Mouse (Mus musculus) CH12.LX (cell line): ENCODE measurements around the gene Rpl31. TPM values are rescaled to one million over a fixed set of nuclear protein-coding genes. Genes with fewer than 3 reads are reported as not detected.

ENCODE experiments used
- DNase-seq: peaks from one replicate; pipeline ENCODE4 v3.0.0-alpha.2; 2013; ENCODE audit errors: extremely low read depth
- H3K27ac ChIP-seq: 2 replicates; pipeline ENCODE4 v1.5.1; 2012; ENCODE audit warnings: low read depth, mild to moderate bottlenecking, control low read depth, moderate library complexity; ENCODE audit not compliant: insufficient read depth
- H3K27me3 ChIP-seq: replicated peaks from 2 replicates; pipeline ENCODE3; 2012; ENCODE audit warnings: inconsistent platforms
- H3K36me3 ChIP-seq, 2 experiments: replicated peaks in 1 of 2; 2 replicates each; pipeline versions ENCODE3 to v1.6.1; 2012; ENCODE audit warnings: inconsistent platforms in 1 of 2, low read length in 1 of 2, mild to moderate bottlenecking in 1 of 2, mixed read lengths in 1 of 2, moderate library complexity in 1 of 2; ENCODE audit not compliant: control insufficient read depth in 1 of 2, insufficient read depth in 1 of 2
- H3K4me1 ChIP-seq, 2 experiments: 2 replicates each; pipeline ENCODE4 v1.6.1; 2012; ENCODE audit warnings: inconsistent platforms in 1 of 2, moderate library complexity in 1 of 2; ENCODE audit not compliant: insufficient read depth in 2 of 2, control insufficient read depth in 1 of 2
- H3K4me2 ChIP-seq: 2 replicates; pipeline ENCODE4 v1.6.1; 2012; ENCODE audit warnings: low read depth, mild to moderate bottlenecking, control low read depth; ENCODE audit not compliant: poor library complexity, insufficient read depth, severe bottlenecking
- H3K4me3 ChIP-seq, 3 experiments: fragments of 150-350 bp in 1 of 3; sonication (generic) in 1 of 3; replicated peaks in 1 of 3; 2 replicates each; pipeline versions ENCODE3 to v1.5.1; 2011 to 2012; ENCODE audit warnings: low read depth in 2 of 3, low read length in 2 of 3, mild to moderate bottlenecking in 2 of 3, moderate library complexity in 2 of 3, control low read depth in 1 of 3, improper control_type of control experiment in 1 of 3, inconsistent platforms in 1 of 3, mixed read lengths in 1 of 3; ENCODE audit not compliant: poor library complexity in 1 of 3
- H3K79me2 ChIP-seq: replicated peaks from 2 replicates; pipeline ENCODE4 v1.6.1; 2012; ENCODE audit warnings: mild to moderate bottlenecking, moderate library complexity; ENCODE audit not compliant: control insufficient read depth, poor library complexity, insufficient read depth, severe bottlenecking; ENCODE audit errors: extremely low read depth
- H3K9ac ChIP-seq: 2 replicates; pipeline ENCODE4 v1.6.1; 2012; ENCODE audit warnings: low read depth, mild to moderate bottlenecking, control low read depth, moderate library complexity; ENCODE audit not compliant: insufficient read depth
- H3K9me3 ChIP-seq: replicated peaks from 2 replicates; pipeline ENCODE3; 2012; ENCODE audit warnings: low read length, inconsistent platforms, mixed read lengths
- CHD1 ChIP-seq: IDR thresholded peaks from 2 replicates; pipeline ENCODE4 v1.6.1; 2012; ENCODE audit warnings: low read depth, low read length, improper control_type of control experiment, inconsistent platforms
- CHD2 ChIP-seq: IDR thresholded peaks from 2 replicates; pipeline ENCODE4 v1.6.1; 2011; ENCODE audit warnings: low read length, improper control_type of control experiment
- CTCF ChIP-seq, 2 experiments: IDR thresholded peaks in 1 of 2; conservative IDR thresholded peaks in 1 of 2; 2 replicates each; pipeline ENCODE4 v1.5.1; 2011 to 2012; ENCODE audit warnings: low read depth in 2 of 2, low read length in 2 of 2, improper control_type of control experiment in 1 of 2, inconsistent platforms in 1 of 2, mild to moderate bottlenecking in 1 of 2, moderate library complexity in 1 of 2
- EP300 ChIP-seq: IDR thresholded peaks from 2 replicates; pipeline ENCODE4 v1.6.1; 2011; ENCODE audit warnings: low read length, improper control_type of control experiment
- ETS1 ChIP-seq: conservative IDR thresholded peaks from 2 replicates; pipeline ENCODE4 v1.6.1; 2012; ENCODE audit warnings: low read depth, mild to moderate bottlenecking, inconsistent platforms, low read length, improper control_type of control experiment, moderate library complexity
- GABPA ChIP-seq: IDR thresholded peaks from 2 replicates; pipeline ENCODE4 v1.6.1; 2012; ENCODE audit warnings: low read depth, low read length, improper control_type of control experiment, inconsistent platforms; ENCODE audit not compliant: insufficient replicate concordance
- JUND ChIP-seq: conservative IDR thresholded peaks from 2 replicates; pipeline ENCODE4 v1.6.1; 2011; ENCODE audit warnings: low read depth, low read length, improper control_type of control experiment
- KAT2A ChIP-seq: IDR thresholded peaks from 2 replicates; pipeline ENCODE4 v1.6.1; 2012; ENCODE audit warnings: low read length, improper control_type of control experiment, inconsistent platforms; ENCODE audit not compliant: insufficient replicate concordance
- MXI1 ChIP-seq: IDR thresholded peaks from 2 replicates; pipeline ENCODE4 v1.6.1; 2011; ENCODE audit warnings: mild to moderate bottlenecking, low read depth, low read length, improper control_type of control experiment
- NELFE ChIP-seq: IDR thresholded peaks from 2 replicates; pipeline ENCODE4 v1.6.1; 2011; ENCODE audit warnings: low read depth, low read length, improper control_type of control experiment
- NRF1 ChIP-seq: IDR thresholded peaks from 2 replicates; pipeline ENCODE4 v1.6.1; 2014; ENCODE audit warnings: low read depth, mild to moderate bottlenecking, inconsistent platforms, low read length, improper control_type of control experiment, moderate library complexity
- PAX5 ChIP-seq: IDR thresholded peaks from 2 replicates; pipeline ENCODE4 v1.6.1; 2012; ENCODE audit warnings: low read length, inconsistent platforms, mixed read lengths
- POLR2AphosphoS2 ChIP-seq: IDR thresholded peaks from 2 replicates; pipeline ENCODE4 v1.6.1; 2011; ENCODE audit warnings: low read depth, low read length, improper control_type of control experiment
- RAD21 ChIP-seq: IDR thresholded peaks from 2 replicates; pipeline ENCODE4 v1.6.1; 2011; ENCODE audit warnings: low read depth, mild to moderate bottlenecking, low read length, improper control_type of control experiment, moderate library complexity
- RCOR1 ChIP-seq: conservative IDR thresholded peaks from 2 replicates; pipeline ENCODE4 v1.6.1; 2012; ENCODE audit warnings: low read depth, mild to moderate bottlenecking, inconsistent platforms, low read length, improper control_type of control experiment
- SIN3A ChIP-seq: IDR thresholded peaks from 2 replicates; pipeline ENCODE4 v1.6.1; 2012; ENCODE audit warnings: low read length, improper control_type of control experiment, inconsistent platforms
- SMC3 ChIP-seq: IDR thresholded peaks from 2 replicates; pipeline ENCODE4 v1.6.1; 2011; ENCODE audit warnings: low read depth, low read length, improper control_type of control experiment
- TBP ChIP-seq: conservative IDR thresholded peaks from 2 replicates; pipeline ENCODE4 v1.6.1; 2011; ENCODE audit warnings: low read depth, low read length, improper control_type of control experiment
- TCF12 ChIP-seq: IDR thresholded peaks from 2 replicates; pipeline ENCODE4 v1.6.1; 2014; ENCODE audit warnings: low read depth, mild to moderate bottlenecking, inconsistent platforms, low read length, improper control_type of control experiment
- UBTF ChIP-seq: IDR thresholded peaks from 2 replicates; pipeline ENCODE4 v1.6.1; 2012; ENCODE audit warnings: low read depth, mild to moderate bottlenecking, inconsistent platforms, low read length, improper control_type of control experiment, moderate library complexity
- USF1 ChIP-seq: IDR thresholded peaks from 2 replicates; pipeline ENCODE4 v1.6.1; 2014; ENCODE audit warnings: low read depth, mild to moderate bottlenecking, inconsistent platforms, low read length, improper control_type of control experiment
- ZMIZ1 ChIP-seq: IDR thresholded peaks from 2 replicates; pipeline ENCODE4 v1.6.1; 2012; ENCODE audit warnings: low read depth, mild to moderate bottlenecking, inconsistent platforms, low read length, improper control_type of control experiment
- ZNF384 ChIP-seq: IDR thresholded peaks from 2 replicates; pipeline ENCODE4 v1.6.1; 2012; ENCODE audit warnings: low read depth, low read length, improper control_type of control experiment, inconsistent platforms
- dilution Hi-C: fragments of 300-500 bp; cut with MboI; formaldehyde crosslinking; loops from 2 replicates; pipeline ENCODE4 v1.14.3; 2020; ENCODE audit warnings: low sequenced_read_pairs; ENCODE audit not compliant: extremely low pct_unique_long_range_greater_than_20kb, extremely low pct_ligation_motif_present
- in situ Hi-C: fragments of 300-500 bp; cut with MboI; formaldehyde crosslinking; loops from 3 replicates; pipeline ENCODE4 v1.14.3; 2019; ENCODE audit warnings: low sequenced_read_pairs, low pct_ligation_motif_present, low pct_unique_long_range_greater_than_20kb, mixed read lengths
- polyA plus RNA-seq: library from polyadenylated mRNA; unstranded; fragments of >175 nt; gene quantifications from 2 replicates; pipeline ENCODE4 v1.2.1, GENCODE M21; 2012; ENCODE audit warnings: low read depth; ENCODE audit not compliant: insufficient read length
- total RNA-seq, 2 experiments: library from RNA; depleted of rRNA; stranded (reverse); fragments of 300-350 nt in 1 of 2; fragments of >200 nt in 1 of 2; gene quantifications; 2 replicates each; pipeline ENCODE4 v1.2.3; 2012 to 2014

Rpl31 gene
- total and polyA plus RNA-seq, 3 experiments, result 949 to 1,766 (median 1,044) TPM

GRCm38 (mm10) chr1:39381017-39381416 lies 13.4 kb downstream of the Rpl31 start:
- H3K4me1 ChIP-seq, result peaks cover 4 to 16% of the 10 kb centered on the region in 2 experiments; a peak in 3 of 4 replicates
- TF ChIP-seq ZMIZ1 (no peak), MXI1 (no peak), TCF12 (no peak), NRF1 (no peak), TBP (no peak), RAD21 (no peak), RCOR1 (no peak), CHD2 (no peak), NELFE (no peak), CTCF (conservative IDR thresholded peaks at IDR 0.05 in 1 of 2, IDR thresholded peaks at IDR 0.05 in 1 of 2; ENCODE audit: low read depth in 2 of 2, low read length in 2 of 2) (no peak)
- TF ChIP-seq, all 38 proteins: peak for 0
- H3K36me3 ChIP-seq, result peaks cover 0 to 12% of the 10 kb centered on the region in 2 experiments
- no peaks in the 10 kb centered on the region for H3K9me3 ChIP-seq
- H3K27me3 ChIP-seq, result no peaks in the 10 kb centered on the region
- DNase-seq, result no peak
- H3K27ac ChIP-seq, result no peak overlapping the region
- no peak overlapping the region for H3K4me2 ChIP-seq
- in situ Hi-C loops (no loop called here), dilution Hi-C loops (no loop called here)
- H3K4me3 ChIP-seq, result no peak overlapping the region
- H3K79me2 ChIP-seq, result no peaks in the 10 kb centered on the region
- H3K9ac ChIP-seq, result no peak overlapping the region

- no peak overlapping the region for H3K4me3 ChIP-seq
- H3K79me2 ChIP-seq, result no peaks in the 10 kb centered on the region
- no peaks in the 10 kb centered on the region for H3K36me3 ChIP-seq
- no peak overlapping the region for H3K27ac ChIP-seq
- no peak overlapping the region for H3K4me2 ChIP-seq
- H3K4me1 ChIP-seq, result peaks cover 4 to 16% of the 10 kb centered on the region in 2 experiments; a peak in 3 of 4 replicates
- DNase-seq, result no peak
- no peaks in the 10 kb centered on the region for H3K9me3 ChIP-seq
- TF ChIP-seq SMC3, result no peak
- TF ChIP-seq USF1, result no peak
- no peak for TF ChIP-seq PAX5
- TF ChIP-seq CHD1, result no peak
- no peak for TF ChIP-seq JUND
- no peak for TF ChIP-seq ETS1
- TF ChIP-seq ZNF384, result no peak
- TF ChIP-seq UBTF, result no peak
- TF ChIP-seq RCOR1, result no peak
- no peak for TF ChIP-seq GABPA
- TF ChIP-seq CTCF (conservative IDR thresholded peaks at IDR 0.05 in 1 of 2, IDR thresholded peaks at IDR 0.05 in 1 of 2; ENCODE audit: low read depth in 2 of 2, low read length in 2 of 2), result no peak
- TF ChIP-seq EP300, result no peak
- no peak for TF ChIP-seq KAT2A
- TF ChIP-seq NELFE, result no peak
- no peak for TF ChIP-seq POLR2AphosphoS2
- no peak for TF ChIP-seq SIN3A
- no peak overlapping the region for H3K9ac ChIP-seq
- no peaks in the 10 kb centered on the region for H3K27me3 ChIP-seq
- in situ Hi-C loops (no loop called here), dilution Hi-C loops (no loop called here)
Measured at GRCm38 (mm10) chr1:39384914-39385313, 17.3 kb downstream of the Rpl31 start.
